Mouse (Mus musculus) CD4-positive, CD25-positive, alpha-beta regulatory T cell, adult 2 months (primary cell): Measurements from ENCODE around the gene Gm20388.

Experiments used
- DNase-seq: peaks from one replicate; pipeline ENCODE4 v3.0.0-alpha.2; 2012; ENCODE audit warnings: low read depth, low spot score

Gene Gm20388

GRCm38 (mm10) chr8:122099711-122100220, 2189.1 kb downstream of the Gm20388 start:
- DNase-seq, result no peak

- DNase-seq, result no peak
Measured at GRCm38 (mm10) chr8:122101816-122102215, 2191.2 kb downstream of the Gm20388 start.

- no peak for DNase-seq
Measured at GRCm38 (mm10) chr8:122102286-122102685, 2191.6 kb downstream of the Gm20388 start.

- no peak for DNase-seq
Measured at GRCm38 (mm10) chr8:122103241-122103640, 2192.6 kb downstream of the Gm20388 start.

- DNase-seq, result no peak
Measured at GRCm38 (mm10) chr8:122104658-122105057, 2194.0 kb downstream of the Gm20388 start.

GRCm38 (mm10) chr8:122106270-122106669, 2195.6 kb downstream of the Gm20388 start:
- no peak for DNase-seq

GRCm38 (mm10) chr8:122110240-122110866, 2199.7 kb downstream of the Gm20388 start:
- DNase-seq, result peak; percentile 7

- DNase-seq, result no peak
Measured at GRCm38 (mm10) chr8:122110867-122111253, 2200.2 kb downstream of the Gm20388 start.

- no peak for DNase-seq
Measured at GRCm38 (mm10) chr8:122111745-122112144, 2201.1 kb downstream of the Gm20388 start.

- no peak for DNase-seq
Measured at GRCm38 (mm10) chr8:122112264-122112965, 2201.8 kb downstream of the Gm20388 start.

- no peak for DNase-seq
Measured at GRCm38 (mm10) chr8:122114890-122115289, 2204.2 kb downstream of the Gm20388 start.

GRCm38 (mm10) chr8:122116716-122117357, 2206.2 kb downstream of the Gm20388 start:
- no peak for DNase-seq

- DNase-seq, result no peak
Measured at GRCm38 (mm10) chr8:122118097-122118496, 2207.5 kb downstream of the Gm20388 start.

- DNase-seq, result no peak
Measured at GRCm38 (mm10) chr8:122118536-122118935, 2207.9 kb downstream of the Gm20388 start.

GRCm38 (mm10) chr8:122124326-122124725, 2213.7 kb downstream of the Gm20388 start:
- DNase-seq, result peak; percentile 8

- no peak for DNase-seq
Measured at GRCm38 (mm10) chr8:122126659-122127058, 2216.0 kb downstream of the Gm20388 start.

- no peak for DNase-seq
Measured at GRCm38 (mm10) chr8:122134121-122134529, 2223.5 kb downstream of the Gm20388 start.

- no peak for DNase-seq
Measured at GRCm38 (mm10) chr8:122135494-122135893, 2224.9 kb downstream of the Gm20388 start.

GRCm38 (mm10) chr8:122139784-122140183, 2229.1 kb downstream of the Gm20388 start:
- DNase-seq, result peak; percentile 27

GRCm38 (mm10) chr8:122140411-122140810, 2229.8 kb downstream of the Gm20388 start:
- no peak for DNase-seq

GRCm38 (mm10) chr8:122142428-122142827, 2231.8 kb downstream of the Gm20388 start:
- no peak for DNase-seq

- DNase-seq, result no peak
Measured at GRCm38 (mm10) chr8:122143231-122143630, 2232.6 kb downstream of the Gm20388 start.
